Mouse (Mus musculus) heart, postnatal 14 days (tissue): ENCODE measurements around the gene Ctsw. TPM values are rescaled to one million over a fixed set of nuclear protein-coding genes. Genes with fewer than 3 reads are reported as not detected.

Experiments
- DNase-seq, 2 experiments: peaks; one replicate each; pipeline ENCODE4 v3.0.0; 2021 to 2022
- intact Hi-C: fragments of 180-260 bp; cut with DNase I; formaldehyde crosslinking; loops from one replicate; pipeline ENCODE4 v1.15.1; 2025
- total RNA-seq, 2 experiments: library from RNA; stranded (reverse); gene quantifications; 2 replicates each; pipeline ENCODE4 v1.2.3; 2021

The Ctsw gene
- total RNA-seq, 2 experiments from 2014 or later = 0.71 TPM; not detected in 1

DNA sequence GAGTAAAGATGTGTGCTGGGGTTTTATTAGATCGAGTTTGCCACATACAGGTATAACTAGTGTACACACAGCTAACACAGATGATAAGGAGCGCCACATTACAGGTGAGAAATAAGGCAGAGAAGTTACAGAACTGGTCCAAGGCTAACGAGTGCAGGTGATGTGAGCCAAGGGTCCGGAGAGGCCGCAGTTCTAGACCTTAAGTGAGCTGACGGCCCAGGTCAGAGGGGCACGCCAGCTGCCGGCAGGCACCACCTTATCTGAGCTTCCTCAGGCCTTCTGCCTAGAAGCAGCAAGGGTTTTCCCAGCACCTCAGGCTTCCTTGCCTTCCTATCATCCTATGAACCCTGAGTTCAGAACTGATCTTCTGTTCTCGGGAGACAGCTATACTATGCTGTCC, 48.7 kb downstream of the Ctsw start:
- DNase-seq = no peak
- intact Hi-C loops = no loop called here

DNA sequence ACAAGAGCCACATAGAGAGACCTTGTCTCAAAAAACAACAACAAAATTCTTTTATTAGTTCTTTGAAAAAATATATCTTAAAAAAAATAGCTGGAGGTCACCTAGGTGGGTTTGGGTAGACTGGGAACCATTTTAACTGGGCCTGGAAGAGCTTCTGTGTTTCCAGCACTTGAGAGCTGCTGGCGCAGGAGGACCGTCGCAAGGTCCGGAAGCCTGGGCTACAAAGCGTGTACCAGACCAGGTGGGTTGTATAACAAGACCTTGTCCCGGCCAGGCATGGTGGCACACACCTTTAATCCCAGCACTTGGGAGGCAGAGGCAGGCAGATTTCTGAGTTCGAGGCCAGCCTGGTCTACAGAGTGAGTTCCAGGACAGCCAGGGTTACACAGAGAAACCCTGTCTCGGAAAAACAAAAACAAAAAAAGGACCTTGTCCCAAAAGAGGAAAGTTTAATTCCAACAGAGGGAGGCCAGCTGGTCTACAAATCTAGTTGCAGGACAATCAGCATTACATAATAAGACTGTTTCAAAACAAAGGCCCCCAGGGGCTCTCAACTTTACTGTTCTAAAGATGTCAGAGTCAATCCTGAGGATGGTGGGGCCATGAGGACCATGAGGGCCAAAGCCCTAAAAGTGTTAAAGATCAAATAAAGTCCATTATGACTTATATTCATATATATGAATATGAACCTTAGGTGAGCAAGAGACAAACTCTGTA, 49.4 kb downstream of the Ctsw start:
- DNase-seq = no peak
- intact Hi-C loops = no loop called here

Other genes with a start within 250 kb of the Ctsw start
- gene Pacs1, start 195.4 kb downstream of the Ctsw start, total RNA-seq = 10 to 100 TPM; 21.5 to 22.1 TPM
- 100 to 1,000 TPM; 109 to 116 TPM for gene Sf3b2, start 173.1 kb downstream of the Ctsw start, total RNA-seq
- gene Gal3st3, start 170.2 kb downstream of the Ctsw start, total RNA-seq = 10 to 100 TPM; 20.0 to 23.8 TPM
- gene Catsper1, start 132.8 kb downstream of the Ctsw start, total RNA-seq = not detected
- 1 to 10 TPM; 4.6 to 4.9 TPM for gene Cst6, start 118.9 kb downstream of the Ctsw start, total RNA-seq
- 10 to 100 TPM; 21.5 to 22.6 TPM for gene Eif1ad, start 101.8 kb downstream of the Ctsw start, total RNA-seq
- gene Banf1, start 101.3 kb downstream of the Ctsw start, total RNA-seq = 100 to 1,000 TPM; 115 to 145 TPM
- gene Sart1, start 79.8 kb downstream of the Ctsw start, total RNA-seq = 10 to 100 TPM; 47.5 to 49.5 TPM
- gene Tsga10ip, start 66.0 kb downstream of the Ctsw start, total RNA-seq = under 1 TPM; 0.31 to 0.90 TPM
- 100 to 1,000 TPM; 252 to 264 TPM for gene Drap1, start 43.5 kb downstream of the Ctsw start, total RNA-seq
- 10 to 100 TPM; 39.9 to 41.9 TPM for gene AI837181, start 43.4 kb downstream of the Ctsw start, total RNA-seq
- not detected for gene Fosl1, start 21.0 kb downstream of the Ctsw start, total RNA-seq
- 10 to 100 TPM in 1 of 2 experiments, 1 to 10 TPM in 1; 10.0 to 11.2 TPM for gene Ccdc85b, start 10.6 kb downstream of the Ctsw start, total RNA-seq
- 10 to 100 TPM; 55.7 to 63.2 TPM for gene Fibp, start 7.9 kb downstream of the Ctsw start, total RNA-seq
- gene Efemp2, start 5.4 kb upstream of the Ctsw start, total RNA-seq = 10 to 100 TPM; 17.9 to 18.3 TPM
- 10 to 100 TPM; 22.2 to 24.9 TPM for gene Mus81, start 19.9 kb upstream of the Ctsw start, total RNA-seq
- 100 to 1,000 TPM; 274 to 350 TPM for gene Cfl1, start 21.9 kb upstream of the Ctsw start, total RNA-seq
- 1 to 10 TPM in 1 of 2 experiments, under 1 TPM in 1; 0.93 to 1.2 TPM for gene 1700020D05Rik, start 35.3 kb upstream of the Ctsw start, total RNA-seq
- 1 to 10 TPM; 6.6 to 8.5 TPM for gene Snx32, start 42.0 kb upstream of the Ctsw start, total RNA-seq
- not detected for gene Ovol1, start 92.1 kb upstream of the Ctsw start, total RNA-seq
- gene Ap5b1, start 99.5 kb upstream of the Ctsw start, total RNA-seq = 1 to 10 TPM; 2.3 to 3.5 TPM
- gene Rnaseh2c, start 133.4 kb upstream of the Ctsw start, total RNA-seq = 10 to 100 TPM; 50.8 to 51.8 TPM
- gene Kat5, start 141.7 kb upstream of the Ctsw start, total RNA-seq = 10 to 100 TPM; 28.4 to 30.8 TPM
- 10 to 100 TPM; 25.8 to 29.9 TPM for gene Rela, start 169.0 kb upstream of the Ctsw start, total RNA-seq
- 10 to 100 TPM; 32.7 to 33.8 TPM for gene Sipa1, start 195.2 kb upstream of the Ctsw start, total RNA-seq
- gene Map3k11, start 220.2 kb upstream of the Ctsw start, total RNA-seq = 10 to 100 TPM; 35.9 to 37.2 TPM
- 10 to 100 TPM; 24.0 to 24.9 TPM for gene Pcnx3, start 220.4 kb upstream of the Ctsw start, total RNA-seq
- not detected for gene Kcnk7, start 235.9 kb upstream of the Ctsw start, total RNA-seq